ENCODE assay signal across 10 mouse cellular contexts in the genomic region with DNA sequence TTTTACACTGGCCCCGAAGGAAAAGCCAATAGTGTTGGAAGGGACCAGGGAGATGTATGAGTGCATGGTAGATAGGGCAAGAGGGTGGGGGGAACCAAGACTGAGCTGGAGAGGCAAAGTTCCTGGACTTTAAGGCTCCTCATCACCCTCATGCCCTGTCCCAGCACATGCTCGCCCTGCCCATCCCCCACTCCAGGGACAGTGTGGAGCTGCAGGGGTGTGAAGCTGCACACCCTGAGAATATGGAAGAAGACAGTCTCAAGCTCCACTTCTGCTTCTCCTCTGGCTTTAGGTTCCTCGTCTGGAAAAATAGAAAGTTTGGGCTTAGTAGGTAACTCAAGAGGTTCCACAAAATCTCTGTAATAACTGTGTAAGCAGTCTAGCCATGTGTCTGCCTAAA.
DNase-seq lines count a peak whose midpoint lies in the region; ATAC-seq and TF ChIP-seq lines count a peak whose summit lies in the region.
"Had no signal": no experiment of that assay in that cellular context is flagged by ENCODE, and none has a peak within 500 bp of the region (broad histone marks: within the 10 kb centered on the region; RNA-seq: fewer than 3 reads in every experiment).

No protein-coding gene starts in this region.

- peak; percentile 27; the same call in 1 of the 2 replicates for ATAC-seq in hindbrain, embryonic 13.5 days (ENCODE audit: low FRiP score)
- no peak for ATAC-seq in hindbrain, embryonic 12.5 days (ENCODE audit: low FRiP score)
- ATAC-seq in liver, postnatal 0 days: no peak
- 0 out of 2 replicates have a peak, but pooled peaks have one; percentile 15 for ATAC-seq in limb, embryonic 11.5 days (ENCODE audit: insufficient number of reproducible peaks, low FRiP score, low TSS enrichment, low read depth)
- ATAC-seq in neural tube, embryonic 13.5 days (ENCODE audit: low read depth): peak; percentile 37; the same call in 1 of the 2 replicates
- ATAC-seq: lung, postnatal 0 days had no signal

- no peak for TF ChIP-seq EP300 in liver, postnatal 0 days (IDR thresholded peaks at IDR 0.05; ENCODE audit: low read depth)

- no peak overlapping the region for H3K27ac ChIP-seq in hindbrain, embryonic 13.5 days
- H3K27ac ChIP-seq in hindbrain, embryonic 12.5 days: no peak overlapping the region
- no peak overlapping the region for H3K27ac ChIP-seq in liver, postnatal 0 days (ENCODE audit: low read depth)
- peak overlapping the region; percentile 33; the same call in 1 of the 2 replicates for H3K27ac ChIP-seq in limb, embryonic 11.5 days (replicated peaks; ENCODE audit: low read depth, low read length)
- no peak overlapping the region for H3K27ac ChIP-seq in neural tube, embryonic 13.5 days (replicated peaks)
- H3K27ac ChIP-seq: midbrain, embryonic 12.5 days; stomach, embryonic 15.5 days had no signal

- no peaks in the 10 kb centered on the region for H3K9me3 ChIP-seq in hindbrain, embryonic 13.5 days
- H3K9me3 ChIP-seq in hindbrain, embryonic 12.5 days (replicated peaks): no peaks in the 10 kb centered on the region
- H3K9me3 ChIP-seq in liver, postnatal 0 days (ENCODE audit: low read length): no peaks in the 10 kb centered on the region
- no peaks in the 10 kb centered on the region for H3K9me3 ChIP-seq in limb, embryonic 11.5 days (ENCODE audit: control insufficient read depth, low read length)
- no peaks in the 10 kb centered on the region for H3K9me3 ChIP-seq in neural tube, embryonic 13.5 days
- H3K9me3 ChIP-seq: midbrain, embryonic 12.5 days; stomach, embryonic 15.5 days had no signal

- no peak overlapping the region for H3K4me3 ChIP-seq in hindbrain, embryonic 13.5 days
- no peak overlapping the region for H3K4me3 ChIP-seq in hindbrain, embryonic 12.5 days
- no peak overlapping the region for H3K4me3 ChIP-seq in liver, postnatal 0 days (ENCODE audit: low read depth, low read length)
- H3K4me3 ChIP-seq in limb, embryonic 11.5 days (ENCODE audit: low read depth, low read length): no peak overlapping the region
- no peak overlapping the region for H3K4me3 ChIP-seq in neural tube, embryonic 13.5 days
- H3K4me3 ChIP-seq: midbrain, embryonic 12.5 days; stomach, embryonic 15.5 days had no signal

- no peaks in the 10 kb centered on the region for H3K27me3 ChIP-seq in hindbrain, embryonic 13.5 days
- H3K27me3 ChIP-seq in hindbrain, embryonic 12.5 days: no peaks in the 10 kb centered on the region
- no peaks in the 10 kb centered on the region for H3K27me3 ChIP-seq in liver, postnatal 0 days (ENCODE audit: insufficient read depth, low read length)
- H3K27me3 ChIP-seq in limb, embryonic 11.5 days (ENCODE audit: control insufficient read depth, insufficient read depth, low read length): no peaks in the 10 kb centered on the region
- H3K27me3 ChIP-seq in neural tube, embryonic 13.5 days: no peaks in the 10 kb centered on the region
- H3K27me3 ChIP-seq: stomach, embryonic 15.5 days had no signal

- no peaks in the 10 kb centered on the region for H3K36me3 ChIP-seq in hindbrain, embryonic 13.5 days
- no peaks in the 10 kb centered on the region for H3K36me3 ChIP-seq in hindbrain, embryonic 12.5 days
- no peaks in the 10 kb centered on the region for H3K36me3 ChIP-seq in liver, postnatal 0 days (replicated peaks; ENCODE audit: insufficient read depth, low read length)
- no peaks in the 10 kb centered on the region for H3K36me3 ChIP-seq in limb, embryonic 11.5 days (ENCODE audit: control insufficient read depth, insufficient read depth, low read length)
- H3K36me3 ChIP-seq in neural tube, embryonic 13.5 days: no peaks in the 10 kb centered on the region
- H3K36me3 ChIP-seq: midbrain, embryonic 12.5 days; stomach, embryonic 15.5 days had no signal

- WGBS in hindbrain, embryonic 13.5 days: 60% methylated on average over 3 of the region's 3 CpGs
- WGBS in hindbrain, embryonic 12.5 days: 47% methylated on average over 3 of the region's 3 CpGs
- 41% methylated on average over 3 of the region's 3 CpGs for WGBS in liver, postnatal 0 days (ENCODE audit: insufficient replicate concordance)
- WGBS in limb, embryonic 11.5 days: 28% methylated on average over 3 of the region's 3 CpGs
- WGBS in neural tube, embryonic 13.5 days: 51% methylated on average over 3 of the region's 3 CpGs

- DNase-seq in liver: peak; percentile 30
- no peak for DNase-seq in liver, postnatal 0 days
- DNase-seq in limb, embryonic 11.5 days (ENCODE audit: low spot score): no peak
- DNase-seq in testis, postnatal 14 days (ENCODE audit: low spot score): no peak

- peaks cover 25% of the 10 kb centered on the region for H3K4me1 ChIP-seq in hindbrain, embryonic 13.5 days (replicated peaks)
- H3K4me1 ChIP-seq in hindbrain, embryonic 12.5 days: peaks cover 29% of the 10 kb centered on the region
- H3K4me1 ChIP-seq in liver, postnatal 0 days (ENCODE audit: insufficient read depth): peaks cover 20% of the 10 kb centered on the region
- H3K4me1 ChIP-seq in limb, embryonic 11.5 days (ENCODE audit: control insufficient read depth, insufficient read depth, low read length): peaks cover 33% of the 10 kb centered on the region
- H3K4me1 ChIP-seq in neural tube, embryonic 13.5 days (replicated peaks): peaks cover 34% of the 10 kb centered on the region

- no peak overlapping the region for H3K9ac ChIP-seq in hindbrain, embryonic 13.5 days
- H3K9ac ChIP-seq in hindbrain, embryonic 12.5 days: no peak overlapping the region
- no peak overlapping the region for H3K9ac ChIP-seq in liver, postnatal 0 days (replicated peaks)
- H3K9ac ChIP-seq in limb, embryonic 11.5 days (ENCODE audit: low read length): no peak overlapping the region
- H3K9ac ChIP-seq in neural tube, embryonic 13.5 days: no peak overlapping the region
- H3K9ac ChIP-seq: midbrain, embryonic 12.5 days; stomach, embryonic 15.5 days had no signal

- TF ChIP-seq CTCF in liver, postnatal 0 days (IDR thresholded peaks at IDR 0.05; ENCODE audit: low read depth): no peak

- no peak overlapping the region for H3K4me2 ChIP-seq in hindbrain, embryonic 13.5 days
- no peak overlapping the region for H3K4me2 ChIP-seq in hindbrain, embryonic 12.5 days (replicated peaks)
- no peak overlapping the region for H3K4me2 ChIP-seq in liver, postnatal 0 days (ENCODE audit: low read depth, low read length)
- H3K4me2 ChIP-seq in limb, embryonic 11.5 days (ENCODE audit: low read depth, severe bottlenecking): no peak overlapping the region
- no peak overlapping the region for H3K4me2 ChIP-seq in neural tube, embryonic 13.5 days
- H3K4me2 ChIP-seq: midbrain, embryonic 12.5 days; stomach, embryonic 15.5 days had no signal

Comparison
In these comparisons a context has a peak if more than half of its experiments do, and no peak if none do; other contexts are left out.
1. ATAC-seq: peak in hindbrain, embryonic 13.5 days (single experiment), limb, embryonic 11.5 days (single experiment) and neural tube, embryonic 13.5 days (single experiment); none in hindbrain, embryonic 12.5 days (single experiment) and liver, postnatal 0 days (single experiment).